Mouse (Mus musculus): ENCODE measurements around the gene Msgn1.
A peak's percentile ranks its signal among the peaks of the same experiment; 100 is the strongest.

The Msgn1 gene

GRCm38 (mm10) chr12:11208872-11209271 is at the start of gene Msgn1:
Gene Msgn1 (minus strand): TSS chr12:11208972.
- no peak for DNase-seq (ENCODE audit: low spot score)

- no peak for DNase-seq (ENCODE audit: low spot score)
Measured at GRCm38 (mm10) chr12:11250322-11250721, 41.5 kb upstream of the Msgn1 start.

- DNase-seq (ENCODE audit: low spot score): no peak
Measured at GRCm38 (mm10) chr12:11247460-11247859, 38.7 kb upstream of the Msgn1 start.

- no peak for DNase-seq (ENCODE audit: low spot score)
Measured at GRCm38 (mm10) chr12:11235996-11236395, 27.2 kb upstream of the Msgn1 start.

- no peak for DNase-seq (ENCODE audit: low spot score)
Measured at GRCm38 (mm10) chr12:11230267-11230666, 21.5 kb upstream of the Msgn1 start.

- DNase-seq (ENCODE audit: low spot score): peak; percentile 18
Measured at GRCm38 (mm10) chr12:11226529-11227268, 17.9 kb upstream of the Msgn1 start.

GRCm38 (mm10) chr12:11226123-11226522 is 17.4 kb upstream of the Msgn1 start:
- no peak for DNase-seq (ENCODE audit: low spot score)

- no peak for DNase-seq (ENCODE audit: low spot score)
Measured at GRCm38 (mm10) chr12:11224722-11225121, 15.9 kb upstream of the Msgn1 start.

- DNase-seq (ENCODE audit: low spot score): no peak
Measured at GRCm38 (mm10) chr12:11223090-11223489, 14.3 kb upstream of the Msgn1 start.

- DNase-seq (ENCODE audit: low spot score): no peak
Measured at GRCm38 (mm10) chr12:11222566-11222965, 13.8 kb upstream of the Msgn1 start.

GRCm38 (mm10) chr12:11221524-11222330 is 13.0 kb upstream of the Msgn1 start:
- DNase-seq (ENCODE audit: low spot score): no peak

GRCm38 (mm10) chr12:11217726-11218250 is 9.0 kb upstream of the Msgn1 start:
- DNase-seq (ENCODE audit: low spot score): no peak

GRCm38 (mm10) chr12:11216454-11216853 is 7.7 kb upstream of the Msgn1 start:
- DNase-seq (ENCODE audit: low spot score): no peak

- DNase-seq (ENCODE audit: low spot score): no peak
Measured at GRCm38 (mm10) chr12:11215555-11215954, 6.8 kb upstream of the Msgn1 start.

- no peak for DNase-seq (ENCODE audit: low spot score)
Measured at GRCm38 (mm10) chr12:11214776-11215175, 6.0 kb upstream of the Msgn1 start.

GRCm38 (mm10) chr12:11212881-11213280 is 4.1 kb upstream of the Msgn1 start:
- peak; percentile 7 for DNase-seq (ENCODE audit: low spot score)

- DNase-seq (ENCODE audit: low spot score): no peak
Measured at GRCm38 (mm10) chr12:11210361-11210760, 1.6 kb upstream of the Msgn1 start.

- no peak for DNase-seq (ENCODE audit: low spot score)
Measured at GRCm38 (mm10) chr12:11209636-11210035, 864 bp upstream of the Msgn1 start.

- DNase-seq (ENCODE audit: low spot score): no peak
Measured at GRCm38 (mm10) chr12:11206321-11206720, 2.5 kb downstream of the Msgn1 start.

GRCm38 (mm10) chr12:11203694-11204665 is 4.8 kb downstream of the Msgn1 start:
- peak; percentile 13 for DNase-seq (ENCODE audit: low spot score)

- no peak for DNase-seq (ENCODE audit: low spot score)
Measured at GRCm38 (mm10) chr12:11202476-11202875, 6.3 kb downstream of the Msgn1 start.

GRCm38 (mm10) chr12:11200711-11201110 is 8.1 kb downstream of the Msgn1 start:
- no peak for DNase-seq (ENCODE audit: low spot score)
